Mouse (Mus musculus) midbrain, embryonic 13.5 days (tissue): ENCODE data around the gene Zbtb45. TPM values are rescaled to one million over a fixed set of nuclear protein-coding genes. Genes with fewer than 3 reads are reported as not detected.

Experiments used
- ATAC-seq: fragments of 200-750 bp; cut with Nextera tagmentation; 2 replicates; pipeline ENCODE4 v1.8.0; 2017; ENCODE audit warnings: mild to moderate bottlenecking, moderate TSS enrichment, moderate library complexity
- H3K27ac ChIP-seq: fragments of 300-500 bp; sonication (generic); 2 replicates; pipeline ENCODE4 v1.5.1; 2015; ENCODE audit warnings: inconsistent platforms, mild to moderate bottlenecking, moderate library complexity
- H3K27me3 ChIP-seq: fragments of 300-500 bp; sonication (generic); 2 replicates; pipeline ENCODE4 v1.6.1; 2015; ENCODE audit warnings: mild to moderate bottlenecking, inconsistent platforms
- H3K36me3 ChIP-seq: fragments of 300-500 bp; sonication (generic); 2 replicates; pipeline ENCODE4 v1.6.1; 2015; ENCODE audit warnings: mild to moderate bottlenecking, inconsistent platforms
- H3K4me1 ChIP-seq: fragments of 300-500 bp; sonication (generic); replicated peaks from 2 replicates; pipeline ENCODE4 v1.6.1; 2015; ENCODE audit warnings: inconsistent platforms
- H3K4me2 ChIP-seq: fragments of 300-500 bp; sonication (generic); replicated peaks from 2 replicates; pipeline ENCODE4 v1.6.1; 2015; ENCODE audit warnings: moderate library complexity, mild to moderate bottlenecking, inconsistent platforms
- H3K4me3 ChIP-seq: fragments of 300-500 bp; sonication (generic); replicated peaks from 2 replicates; pipeline ENCODE4 v1.5.1; 2015; ENCODE audit warnings: mild to moderate bottlenecking, inconsistent platforms
- H3K9ac ChIP-seq: fragments of 300-500 bp; sonication (generic); replicated peaks from 2 replicates; pipeline ENCODE4 v1.6.1; 2015; ENCODE audit warnings: mild to moderate bottlenecking, inconsistent platforms
- H3K9me3 ChIP-seq: fragments of 300-500 bp; sonication (generic); 2 replicates; pipeline ENCODE4 v1.6.1; 2016; ENCODE audit warnings: mild to moderate bottlenecking, inconsistent platforms
- WGBS: fragments of 180-500 bp; shearing (Covaris S2); methylation state at CpG from one replicate; pipeline ENCODE4 v1.1.7; 2015; 5-methylcytosine and 5-hydroxymethylcytosine counted together
- polyA plus RNA-seq: library from polyadenylated mRNA; unstranded; fragments of >200 nt; fragmentation: Nextera tagmentation; extraction: Ambion mirVana; gene quantifications from 2 replicates; pipeline ENCODE4 v1.2.1, GENCODE M21; 2015

The Zbtb45 gene
- polyA plus RNA-seq, 1 experiment from 2014 or later = 41.2 TPM

- H3K36me3 ChIP-seq = no peaks in the 10 kb centered on the region
- WGBS = 83% methylated on average over 4 of the region's 4 CpGs
- no peak overlapping the region for H3K9ac ChIP-seq
- ATAC-seq = no peak
- no peaks in the 10 kb centered on the region for H3K9me3 ChIP-seq
- no peak overlapping the region for H3K27ac ChIP-seq
- peaks cover 3% of the 10 kb centered on the region; the same call in 1 of the 2 replicates for H3K4me1 ChIP-seq
- no peaks in the 10 kb centered on the region for H3K27me3 ChIP-seq
- no peak overlapping the region for H3K4me2 ChIP-seq
- no peak overlapping the region for H3K4me3 ChIP-seq
These were observed 50.9 kb downstream of the Zbtb45 start for GRCm38 (mm10) chr7:12958948-12959347.

GRCm38 (mm10) chr7:12957511-12957910, 52.3 kb downstream of the Zbtb45 start:
- no peak overlapping the region for H3K9ac ChIP-seq
- no peak for ATAC-seq
- no peak overlapping the region for H3K4me2 ChIP-seq
- no peaks in the 10 kb centered on the region for H3K36me3 ChIP-seq
- H3K4me3 ChIP-seq = no peak overlapping the region
- no peaks in the 10 kb centered on the region for H3K9me3 ChIP-seq
- H3K4me1 ChIP-seq = peaks cover 3% of the 10 kb centered on the region; the same call in 1 of the 2 replicates
- H3K27ac ChIP-seq = no peak overlapping the region
- 78% methylated on average over 5 of the region's 5 CpGs for WGBS
- H3K27me3 ChIP-seq = no peaks in the 10 kb centered on the region

- no peaks in the 10 kb centered on the region for H3K36me3 ChIP-seq
- H3K9ac ChIP-seq = no peak overlapping the region
- peaks cover 5% of the 10 kb centered on the region for H3K4me1 ChIP-seq
- WGBS = 74% methylated on average over 3 of the region's 3 CpGs
- no peak overlapping the region for H3K4me2 ChIP-seq
- H3K9me3 ChIP-seq = no peaks in the 10 kb centered on the region
- no peak overlapping the region for H3K4me3 ChIP-seq
- ATAC-seq = no peak
- H3K27ac ChIP-seq = no peak overlapping the region
- H3K27me3 ChIP-seq = no peaks in the 10 kb centered on the region
These were observed 54.9 kb downstream of the Zbtb45 start for GRCm38 (mm10) chr7:12954896-12955295.

Other genes with a start within 250 kb of the Zbtb45 start
- gene Zscan18, start 206.4 kb downstream of the Zbtb45 start, polyA plus RNA-seq = 20.8 and 21.4 TPM in 2 replicates
- 33.9 and 36.3 TPM in 2 replicates for gene Zfp329, start 191.2 kb downstream of the Zbtb45 start, polyA plus RNA-seq
- gene Zfp110, start 175.3 kb downstream of the Zbtb45 start, polyA plus RNA-seq = 31.8 and 31.9 TPM in 2 replicates
- gene Zfp128, start 128.9 kb downstream of the Zbtb45 start, polyA plus RNA-seq = 7.4 and 7.6 TPM in 2 replicates
- 10.4 and 10.5 TPM in 2 replicates for gene Zscan22, start 112.2 kb downstream of the Zbtb45 start, polyA plus RNA-seq
- 680 and 686 TPM in 2 replicates for gene Rps5, start 87.7 kb downstream of the Zbtb45 start, polyA plus RNA-seq
- 0.69 and 1.1 TPM in 2 replicates for gene Rnf225, start 82.6 kb downstream of the Zbtb45 start, polyA plus RNA-seq
- 13.7 and 15.4 TPM in 2 replicates for gene Zfp324, start 44.2 kb downstream of the Zbtb45 start, polyA plus RNA-seq
- gene Zfp446, start 32.2 kb downstream of the Zbtb45 start, polyA plus RNA-seq = 14.3 and 16.2 TPM in 2 replicates
- gene Slc27a5, start 11.8 kb downstream of the Zbtb45 start, polyA plus RNA-seq = 0.11 and 0.23 TPM in 2 replicates
- gene Trim28, start 10.9 kb downstream of the Zbtb45 start, polyA plus RNA-seq = 240 and 273 TPM in 2 replicates
- gene Chmp2a, start 24.8 kb upstream of the Zbtb45 start, polyA plus RNA-seq = 181 and 186 TPM in 2 replicates
- gene Ube2m, start 28.2 kb upstream of the Zbtb45 start, polyA plus RNA-seq = 63.1 and 91.6 TPM in 2 replicates
- 6.8 and 7.1 TPM in 2 replicates for gene Mzf1, start 44.7 kb upstream of the Zbtb45 start, polyA plus RNA-seq
- 0.03 and 0.04 TPM in 2 replicates for gene Vmn1r85, start 85.1 kb upstream of the Zbtb45 start, polyA plus RNA-seq
- not detected in 2 replicates for gene Vmn1r86, start 109.9 kb upstream of the Zbtb45 start, polyA plus RNA-seq
- gene Vmn1r87, start 130.1 kb upstream of the Zbtb45 start, polyA plus RNA-seq = not detected in 2 replicates
- gene Vmn1r88, start 149.5 kb upstream of the Zbtb45 start, polyA plus RNA-seq = not detected in 2 replicates
- not detected in 2 replicates for gene Vmn1r89, start 203.0 kb upstream of the Zbtb45 start, polyA plus RNA-seq